Mouse (Mus musculus) CD8-positive naive resting alpha-beta T cell, adult 2 months (primary cell): Measurements from ENCODE around the gene Pepd.

ENCODE experiments used
- DNase-seq, 2 experiments: peaks; one replicate each; pipeline ENCODE4 v3.0.0; 2022; ENCODE audit warnings: low read depth in 2 of 2, low spot score in 2 of 2

Pepd gene

GRCm38 (mm10) chr7:34930263-34930757 lies 18.1 kb downstream of the Pepd start:
- DNase-seq: no peak

- no peak for DNase-seq
Measured at GRCm38 (mm10) chr7:34932631-34933030, 20.5 kb downstream of the Pepd start.

- no peak for DNase-seq
Measured at GRCm38 (mm10) chr7:34933142-34933541, 21.0 kb downstream of the Pepd start.

DNA sequence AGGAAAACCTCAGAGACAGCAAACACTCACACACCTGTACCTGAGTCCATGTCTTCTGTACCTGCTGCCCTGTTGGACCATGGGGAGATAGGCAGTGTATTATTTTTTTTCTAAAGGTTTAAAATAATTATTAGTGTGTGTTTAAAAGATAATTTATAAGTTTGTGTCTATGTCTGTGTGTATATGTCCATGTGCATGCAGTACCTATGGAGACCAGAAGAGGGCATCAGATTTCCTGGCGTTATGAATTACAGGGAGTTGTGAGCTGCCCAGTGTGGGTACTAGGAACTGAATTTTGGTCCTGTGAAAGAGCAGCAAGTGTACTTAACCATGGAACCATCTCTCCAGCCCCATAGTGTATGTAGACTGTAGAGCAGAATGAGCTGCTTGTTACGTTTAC lies 24.2 kb downstream of the Pepd start:
- DNase-seq: no peak

DNA sequence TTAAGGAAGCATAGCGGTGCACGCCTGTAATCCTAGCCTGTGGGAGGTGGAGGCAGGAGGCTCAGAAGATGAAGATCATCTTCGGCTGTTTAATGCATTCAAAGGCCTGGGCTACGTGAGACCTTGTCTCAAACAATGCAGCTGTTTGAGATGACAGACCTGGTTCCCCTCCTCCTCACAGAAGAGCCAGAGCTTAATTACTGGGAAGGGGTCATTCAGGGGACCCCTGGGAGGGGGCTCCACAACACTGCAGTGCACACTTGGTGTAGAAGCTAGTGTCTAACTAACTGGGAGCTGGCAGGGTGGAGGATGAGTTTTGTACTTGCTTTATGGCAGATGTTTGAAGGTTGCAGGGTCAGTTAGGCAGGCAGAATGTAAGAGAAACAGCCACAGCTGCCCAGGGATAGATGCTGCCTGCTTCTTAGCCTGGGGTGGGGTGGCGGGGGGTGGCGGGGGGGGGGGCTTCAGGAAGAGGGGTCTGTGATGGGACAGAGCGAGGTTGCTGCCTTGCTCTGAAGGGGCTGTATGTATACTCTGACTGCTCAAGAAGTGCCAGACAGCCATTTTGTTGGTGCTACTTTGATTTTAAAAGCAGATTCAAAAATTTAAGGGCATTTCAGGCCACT lies 26.6 kb downstream of the Pepd start:
- DNase-seq: no peak

GRCm38 (mm10) chr7:34939262-34939951 lies 27.2 kb downstream of the Pepd start:
- DNase-seq: no peak

GRCm38 (mm10) chr7:34939952-34940312 lies 27.8 kb downstream of the Pepd start:
- no peak for DNase-seq

GRCm38 (mm10) chr7:34943581-34944123 lies 31.5 kb downstream of the Pepd start:
- DNase-seq: no peak

DNA sequence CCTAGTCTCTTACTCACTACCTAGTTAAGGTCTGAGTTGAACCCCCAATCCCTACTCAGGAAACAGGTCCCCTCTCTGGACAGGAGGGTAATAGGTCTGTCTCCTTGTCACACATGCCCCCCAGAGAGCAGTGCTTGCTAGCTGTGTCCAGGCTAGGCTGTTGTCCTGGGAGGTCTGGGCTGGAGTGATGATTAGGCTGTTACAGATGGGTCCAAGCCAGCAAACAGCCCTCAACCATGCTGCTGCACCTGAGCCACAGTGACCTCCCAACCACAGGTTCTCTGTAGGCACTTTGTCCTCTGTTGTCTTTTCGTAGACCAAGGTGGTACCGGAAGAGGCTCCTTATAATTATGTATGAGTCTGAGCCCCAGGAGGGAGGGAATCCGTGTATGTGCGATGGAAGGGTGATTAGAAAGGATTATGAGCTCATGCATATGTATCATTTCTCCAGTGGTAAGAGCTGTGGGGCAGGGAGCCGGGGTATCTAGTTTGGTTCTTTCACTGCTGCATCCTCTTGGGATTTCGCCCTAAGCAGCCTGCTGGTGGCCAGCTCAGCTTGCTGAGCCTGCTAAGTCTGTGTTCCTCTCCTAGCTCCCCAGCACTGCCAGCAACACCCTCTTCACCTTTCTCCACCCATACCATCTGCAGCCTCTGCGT lies 34.2 kb downstream of the Pepd start:
- DNase-seq: no peak

GRCm38 (mm10) chr7:34954548-34954947 lies 42.4 kb downstream of the Pepd start:
- DNase-seq: no peak

- no peak for DNase-seq
Measured at GRCm38 (mm10) chr7:34955295-34955694, 43.1 kb downstream of the Pepd start.

DNA sequence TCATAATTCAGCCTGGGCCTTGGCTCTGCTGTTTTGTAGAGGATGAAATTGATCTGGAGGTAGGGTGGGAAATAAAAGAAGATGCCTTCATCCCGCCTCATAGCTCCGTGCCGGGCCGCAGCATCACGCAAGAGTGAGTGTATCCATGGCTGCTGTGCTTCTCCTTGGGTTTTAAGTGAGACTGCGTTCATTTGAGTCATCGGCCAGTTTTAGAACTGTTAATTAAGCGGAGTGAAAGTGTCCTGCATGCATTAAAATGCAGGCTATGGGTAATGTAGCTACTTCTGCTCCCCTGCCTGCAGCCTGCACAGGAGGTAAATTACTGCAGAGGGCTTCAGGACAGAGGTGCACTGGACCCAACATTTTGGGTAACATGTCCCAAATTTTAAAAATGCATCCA lies 45.0 kb downstream of the Pepd start:
- no peak for DNase-seq

DNA sequence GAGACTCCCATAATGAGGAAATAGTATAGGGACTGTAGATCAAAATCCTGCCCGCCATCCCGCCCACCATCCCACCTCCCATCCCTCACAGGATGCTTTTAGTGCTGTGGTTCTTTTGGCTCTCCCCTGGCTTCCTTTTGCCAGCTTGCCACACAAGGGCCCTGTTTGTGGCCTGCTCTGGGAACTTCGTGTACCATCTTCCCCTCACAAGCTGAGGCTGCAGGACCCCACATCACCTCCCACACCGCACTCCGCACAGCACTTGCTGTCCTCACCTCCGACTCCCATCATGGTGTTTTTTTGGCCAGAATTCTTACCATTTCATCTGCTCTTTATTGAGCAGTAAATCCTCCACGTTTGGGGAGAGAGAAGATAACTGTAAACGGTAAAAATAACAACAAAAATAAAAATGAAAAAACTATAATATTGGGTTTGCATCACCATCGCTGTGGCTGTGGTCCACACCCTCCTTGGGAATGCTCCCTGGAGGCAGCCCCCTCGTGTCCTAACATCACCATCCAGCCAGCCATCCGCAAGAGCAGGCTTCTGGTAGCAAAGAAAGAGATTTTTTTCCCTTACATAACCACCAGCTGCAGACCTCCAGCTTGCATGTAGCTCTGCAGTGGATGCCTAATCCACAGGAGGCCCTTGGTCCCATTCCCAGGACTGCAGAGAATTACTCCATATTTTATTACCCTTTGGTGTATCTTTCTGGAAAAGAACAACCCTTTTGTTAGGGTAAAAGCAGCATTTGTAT lies 51.9 kb downstream of the Pepd start:
- no peak for DNase-seq

DNA sequence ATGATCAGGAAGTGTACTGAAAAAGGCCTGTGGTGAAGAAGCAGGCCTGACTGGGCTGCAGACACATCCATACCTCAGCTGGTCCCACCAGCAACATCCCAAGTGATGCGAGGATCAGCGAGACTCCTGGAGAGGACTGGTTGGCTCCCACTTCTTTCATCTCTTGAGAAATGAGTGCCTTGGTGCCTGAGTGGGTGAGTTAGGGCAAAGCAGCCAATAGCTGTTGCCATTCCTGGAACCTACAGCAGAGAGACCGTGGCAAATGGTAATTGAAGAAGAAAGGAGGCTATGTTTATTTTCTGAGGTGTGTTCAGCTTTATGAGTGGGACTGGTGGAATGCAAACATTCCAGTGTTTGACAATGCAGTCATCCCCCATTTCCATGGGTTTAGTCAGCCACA lies 55.2 kb downstream of the Pepd start:
- no peak for DNase-seq

- no peak for DNase-seq
Measured at GRCm38 (mm10) chr7:34968749-34969433, 56.7 kb downstream of the Pepd start.

DNA sequence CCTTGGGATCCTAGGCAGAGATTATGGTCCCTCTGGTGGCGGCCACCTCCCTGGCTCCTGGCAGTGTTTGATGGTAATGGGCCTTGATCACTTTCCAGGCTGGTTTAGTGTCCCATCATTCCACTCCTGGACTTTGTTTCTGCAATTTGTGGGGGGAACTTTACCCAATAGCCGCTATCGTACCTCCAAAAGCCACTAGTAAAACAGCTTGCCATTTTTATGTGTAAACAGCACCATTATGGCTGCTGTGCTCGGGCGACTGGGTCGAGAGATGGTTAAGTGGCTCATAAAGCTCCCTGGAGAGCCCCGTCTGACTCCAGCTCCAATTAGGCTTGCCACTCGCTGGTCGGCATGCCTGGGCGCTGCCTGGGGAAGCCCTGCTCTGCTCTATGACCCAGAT lies 59.6 kb downstream of the Pepd start:
- DNase-seq: no peak

GRCm38 (mm10) chr7:34972990-34973440 lies 60.8 kb downstream of the Pepd start:
- no peak for DNase-seq

DNA sequence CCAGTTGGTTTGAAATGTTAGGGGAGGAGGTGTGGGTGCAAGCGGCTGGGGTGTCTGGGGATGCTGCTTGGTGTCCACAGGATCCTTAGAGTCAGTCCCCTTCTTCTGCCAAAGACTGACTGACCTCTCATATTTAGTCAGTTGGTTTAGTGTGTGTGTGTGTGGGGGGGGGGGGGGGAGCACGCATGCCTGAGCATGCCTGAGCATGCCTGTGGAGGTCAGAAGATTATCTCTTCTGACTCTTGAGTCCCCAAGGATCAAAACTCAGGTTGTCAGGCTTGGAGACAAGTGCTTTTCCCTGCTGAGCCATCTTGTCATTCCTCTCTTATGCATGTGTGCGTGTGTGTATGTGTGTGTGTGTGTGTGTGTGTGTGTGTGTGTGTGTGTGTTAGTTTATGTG lies 61.7 kb downstream of the Pepd start:
- no peak for DNase-seq

DNA sequence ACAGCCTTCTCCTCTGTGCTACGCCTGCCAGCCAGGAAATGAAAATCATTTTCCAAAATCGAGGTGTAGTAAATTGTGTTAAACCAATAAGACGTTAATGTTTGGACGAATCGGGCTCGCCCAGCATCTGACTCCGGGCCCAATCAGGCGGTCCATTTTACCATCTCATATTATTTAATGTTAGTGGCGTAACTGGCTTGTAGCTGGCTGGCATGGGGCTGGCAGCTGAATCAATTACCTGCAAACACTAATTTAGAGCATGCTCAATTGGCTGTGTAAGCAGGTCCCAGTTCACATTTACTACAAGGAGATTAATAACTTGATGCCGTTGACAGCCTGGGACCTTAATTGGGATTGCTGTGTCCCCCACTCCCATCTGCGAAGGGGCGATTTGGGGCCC lies 63.7 kb downstream of the Pepd start:
- no peak for DNase-seq

- no peak for DNase-seq
Measured at GRCm38 (mm10) chr7:34977403-34977802, 65.2 kb downstream of the Pepd start.

- DNase-seq: no peak
Measured at GRCm38 (mm10) chr7:34981803-34982202, 69.6 kb downstream of the Pepd start.
